Mouse (Mus musculus) kidney, embryonic 16.5 days (tissue): ENCODE measurements around the gene Foxc1. TPM values are rescaled to one million over a fixed set of nuclear protein-coding genes. Genes with fewer than 3 reads are reported as not detected.

Source experiments
- ATAC-seq: fragments of 200-750 bp; cut with Nextera tagmentation; 2 replicates; pipeline ENCODE4 v1.8.0; 2017; ENCODE audit warnings: moderate TSS enrichment; ENCODE audit not compliant: low FRiP score, low TSS enrichment
- H3K27ac ChIP-seq: fragments of 300-500 bp; sonication (generic); 2 replicates; pipeline ENCODE4 v1.5.1; 2014; ENCODE audit warnings: low read length
- H3K27me3 ChIP-seq: fragments of 300-500 bp; sonication (generic); 2 replicates; pipeline ENCODE4 v1.6.1; 2014; ENCODE audit warnings: low read length, control low read depth, mixed read lengths; ENCODE audit not compliant: insufficient read depth
- H3K36me3 ChIP-seq: fragments of 300-500 bp; sonication (generic); 2 replicates; pipeline ENCODE4 v1.6.1; 2014; ENCODE audit warnings: low read length, control low read depth, mixed read lengths; ENCODE audit not compliant: insufficient read depth
- H3K4me1 ChIP-seq: fragments of 300-500 bp; sonication (generic); 2 replicates; pipeline ENCODE4 v1.6.1; 2014; ENCODE audit warnings: low read length, control low read depth, mixed read lengths; ENCODE audit not compliant: insufficient read depth
- H3K4me2 ChIP-seq: fragments of 300-500 bp; sonication (generic); replicated peaks from 2 replicates; pipeline ENCODE4 v1.6.1; 2014; ENCODE audit warnings: low read depth, low read length
- H3K4me3 ChIP-seq: fragments of 300-500 bp; sonication (generic); 2 replicates; pipeline ENCODE4 v1.5.1; 2014; ENCODE audit warnings: mild to moderate bottlenecking, low read length
- H3K9ac ChIP-seq: fragments of 300-500 bp; sonication (generic); replicated peaks from 2 replicates; pipeline ENCODE4 v1.6.1; 2014; ENCODE audit warnings: low read length
- H3K9me3 ChIP-seq: fragments of 300-500 bp; sonication (generic); 2 replicates; pipeline ENCODE4 v1.6.1; 2016; ENCODE audit warnings: low read length, control low read depth
- WGBS: fragments of 180-500 bp; shearing (Covaris S2); extraction: QIAGEN DNeasy Blood & Tissue Kit; methylation state at CpG from one replicate; pipeline ENCODE4 v1.1.7; 2014; 5-methylcytosine and 5-hydroxymethylcytosine counted together
- polyA plus RNA-seq: library from polyadenylated mRNA; unstranded; fragments of >200 nt; fragmentation: Nextera tagmentation; extraction: Ambion mirVana; gene quantifications from 2 replicates; pipeline ENCODE4 v1.2.1, GENCODE M21; 2015

Foxc1 gene
- polyA plus RNA-seq, 1 experiment from 2014 or later = 2.3 TPM

GRCm38 (mm10) chr13:31804571-31804970, 1.9 kb upstream of the Foxc1 start:
- WGBS = 20% methylated on average over 7 of the region's 7 CpGs
- Histone ChIP-seq H3K4me3 (no peak overlapping the region; the same call in 1 of the 2 replicates), H3K27ac (0 out of 2 replicates have a peak overlapping the region, but pooled peaks have one; percentile 24), H3K27me3 (peaks cover 25% of the 10 kb centered on the region), H3K36me3 (no peaks in the 10 kb centered on the region), H3K9me3 (no peaks in the 10 kb centered on the region), H3K9ac (peak overlapping the region; percentile 43; the same call in 1 of the 2 replicates), H3K4me2 (peak overlapping the region; percentile 83), H3K4me1 (peaks cover 40% of the 10 kb centered on the region)
- no peak for ATAC-seq

GRCm38 (mm10) chr13:31805831-31806427, 504 bp upstream of the Foxc1 start:
- Histone ChIP-seq H3K9ac (peak overlapping the region; percentile 98), H3K4me3 (peak overlapping the region; percentile 87), H3K27me3 (peaks cover 16% of the 10 kb centered on the region), H3K4me2 (peak overlapping the region; percentile 83), H3K36me3 (no peaks in the 10 kb centered on the region), H3K27ac (peak overlapping the region; percentile 99), H3K4me1 (peaks cover 35% of the 10 kb centered on the region), H3K9me3 (no peaks in the 10 kb centered on the region)
- WGBS = 4% methylated on average over 34 of the region's 34 CpGs
- peak; percentile 74 for ATAC-seq

GRCm38 (mm10) chr13:31806890-31807735, 680 bp downstream of the Foxc1 start:
- Histone ChIP-seq H3K4me1 (peaks cover 28% of the 10 kb centered on the region), H3K27ac (peak overlapping the region; percentile 99), H3K9ac (peak overlapping the region; percentile 98), H3K4me3 (peak overlapping the region; percentile 87), H3K4me2 (peak overlapping the region; percentile 83), H3K36me3 (0 out of 2 replicates have a peak, but pooled peaks cover 4% of the 10 kb centered on the region), H3K27me3 (peaks cover 13% of the 10 kb centered on the region), H3K9me3 (no peaks in the 10 kb centered on the region)
- ATAC-seq = peak; percentile 26; the same call in 1 of the 2 replicates
- WGBS = under 1% methylated on average over 95 of the region's 101 CpGs

GRCm38 (mm10) chr13:31807736-31808115, 1.3 kb downstream of the Foxc1 start:
- WGBS = under 1% methylated on average over 46 of the region's 47 CpGs
- ATAC-seq = no peak
- Histone ChIP-seq H3K4me2 (peak overlapping the region; percentile 83), H3K27ac (peak overlapping the region; percentile 99), H3K4me3 (peak overlapping the region; percentile 87), H3K27me3 (peaks cover 10% of the 10 kb centered on the region), H3K4me1 (peaks cover 32% of the 10 kb centered on the region), H3K36me3 (0 out of 2 replicates have a peak, but pooled peaks cover 4% of the 10 kb centered on the region), H3K9me3 (no peaks in the 10 kb centered on the region), H3K9ac (peak overlapping the region; percentile 98)

GRCm38 (mm10) chr13:31808116-31808803, 1.8 kb downstream of the Foxc1 start:
- Histone ChIP-seq H3K27ac (peak overlapping the region; percentile 99), H3K9me3 (no peaks in the 10 kb centered on the region), H3K4me1 (peaks cover 34% of the 10 kb centered on the region), H3K9ac (peak overlapping the region; percentile 98), H3K4me2 (peak overlapping the region; percentile 83), H3K27me3 (peaks cover 10% of the 10 kb centered on the region), H3K36me3 (0 out of 2 replicates have a peak, but pooled peaks cover 4% of the 10 kb centered on the region), H3K4me3 (peak overlapping the region; percentile 87)
- ATAC-seq = no peak
- under 1% methylated on average over 49 of the region's 73 CpGs for WGBS

- Histone ChIP-seq H3K27me3 (peaks cover 9% of the 10 kb centered on the region), H3K36me3 (0 out of 2 replicates have a peak, but pooled peaks cover 4% of the 10 kb centered on the region), H3K9me3 (no peaks in the 10 kb centered on the region), H3K4me2 (peak overlapping the region; percentile 83), H3K27ac (peak overlapping the region; percentile 99), H3K4me3 (peak overlapping the region; percentile 87), H3K4me1 (peaks cover 34% of the 10 kb centered on the region), H3K9ac (peak overlapping the region; percentile 98)
- no peak for ATAC-seq
- 6% methylated on average over 16 of the region's 16 CpGs for WGBS
Observed at GRCm38 (mm10) chr13:31808804-31809420, 2.5 kb downstream of the Foxc1 start.

GRCm38 (mm10) chr13:31809701-31810100, 3.3 kb downstream of the Foxc1 start:
- WGBS = 14% methylated on average over 6 of the region's 6 CpGs
- no peak for ATAC-seq
- Histone ChIP-seq H3K9ac (peak overlapping the region; percentile 61), H3K4me1 (peaks cover 34% of the 10 kb centered on the region), H3K36me3 (0 out of 2 replicates have a peak, but pooled peaks cover 4% of the 10 kb centered on the region), H3K4me3 (peak overlapping the region; percentile 51), H3K27me3 (peaks cover 9% of the 10 kb centered on the region; the same call in 1 of the 2 replicates), H3K27ac (0 out of 2 replicates have a peak overlapping the region, but pooled peaks have one; percentile 20), H3K9me3 (no peaks in the 10 kb centered on the region), H3K4me2 (peak overlapping the region; percentile 53)

- 4% methylated on average over 9 of the region's 9 CpGs for WGBS
- peak overlapping the region; percentile 62 for H3K4me3 ChIP-seq
- peak overlapping the region; percentile 85 for H3K9ac ChIP-seq
- peaks cover 36% of the 10 kb centered on the region for H3K4me1 ChIP-seq
- H3K36me3 ChIP-seq = 0 out of 2 replicates have a peak, but pooled peaks cover 4% of the 10 kb centered on the region
- H3K4me2 ChIP-seq = peak overlapping the region; percentile 81
- ATAC-seq = no peak
- H3K27ac ChIP-seq = peak overlapping the region; percentile 67
- no peaks in the 10 kb centered on the region for H3K9me3 ChIP-seq
- H3K27me3 ChIP-seq = peaks cover 9% of the 10 kb centered on the region; the same call in 1 of the 2 replicates
Observed at GRCm38 (mm10) chr13:31810375-31810692, 3.9 kb downstream of the Foxc1 start.
